Mouse (Mus musculus) embryonic facial prominence, embryonic 14.5 days (tissue): ENCODE results near the gene Gm9903. TPM values are rescaled to one million over a fixed set of nuclear protein-coding genes. Genes with fewer than 3 reads are reported as not detected.

ENCODE experiments used
- ATAC-seq: fragments of 200-750 bp; cut with Nextera tagmentation; 2 replicates; pipeline ENCODE4 v1.8.0; 2017; ENCODE audit warnings: low read depth, moderate number of reproducible peaks, moderate TSS enrichment
- DNase-seq: peaks from one replicate; pipeline ENCODE4 v3.0.0-alpha.2; 2015; ENCODE audit warnings: low spot score
- H3K27ac ChIP-seq: fragments of 300-500 bp; sonication (generic); replicated peaks from 2 replicates; pipeline ENCODE4 v1.5.1; 2014; ENCODE audit warnings: low read depth, mild to moderate bottlenecking, low read length, moderate library complexity
- H3K27me3 ChIP-seq: fragments of 300-500 bp; sonication (generic); replicated peaks from 2 replicates; pipeline ENCODE4 v1.6.1; 2014; ENCODE audit warnings: low read length; ENCODE audit not compliant: control insufficient read depth, insufficient read depth
- H3K36me3 ChIP-seq: fragments of 300-500 bp; sonication (generic); 2 replicates; pipeline ENCODE4 v1.6.1; 2014; ENCODE audit warnings: low read length, mixed read lengths; ENCODE audit not compliant: control insufficient read depth, insufficient read depth
- H3K4me1 ChIP-seq: fragments of 300-500 bp; sonication (generic); 2 replicates; pipeline ENCODE4 v1.6.1; 2014; ENCODE audit warnings: antibody characterized with exemption, low read length; ENCODE audit not compliant: control insufficient read depth, insufficient read depth
- H3K4me2 ChIP-seq: fragments of 300-500 bp; sonication (generic); 2 replicates; pipeline ENCODE4 v1.6.1; 2014; ENCODE audit warnings: low read depth, mild to moderate bottlenecking, low read length, moderate library complexity, mixed read lengths
- H3K4me3 ChIP-seq: fragments of 300-500 bp; sonication (generic); 2 replicates; pipeline ENCODE4 v1.5.1; 2014; ENCODE audit warnings: low read depth, mild to moderate bottlenecking, low read length
- H3K9ac ChIP-seq: fragments of 300-500 bp; sonication (generic); 2 replicates; pipeline ENCODE4 v1.6.1; 2014; ENCODE audit warnings: low read depth, mild to moderate bottlenecking, low read length, moderate library complexity, mixed read lengths
- H3K9me3 ChIP-seq: fragments of 300-500 bp; sonication (generic); 2 replicates; pipeline ENCODE4 v1.6.1; 2016; ENCODE audit warnings: low read length; ENCODE audit not compliant: control insufficient read depth
- WGBS: fragments of 180-500 bp; shearing (Covaris S2); extraction: QIAGEN DNeasy Blood & Tissue Kit; methylation state at CpG from one replicate; pipeline ENCODE4 v1.1.7; 2014; 5-methylcytosine and 5-hydroxymethylcytosine counted together
- polyA plus RNA-seq: library from polyadenylated mRNA; unstranded; fragments of >200 nt; fragmentation: Nextera tagmentation; extraction: Ambion mirVana; gene quantifications from 2 replicates; pipeline ENCODE4 v1.2.1, GENCODE M21; 2014

Gm9903 gene
- polyA plus RNA-seq, 1 experiment from 2014 or later: 0.60 TPM

- Histone ChIP-seq H3K9ac (no peak overlapping the region), H3K4me3 (no peak overlapping the region), H3K27me3 (no peaks in the 10 kb centered on the region), H3K4me2 (no peak overlapping the region), H3K9me3 (no peaks in the 10 kb centered on the region), H3K4me1 (no peaks in the 10 kb centered on the region), H3K27ac (no peak overlapping the region), H3K36me3 (peaks cover 82% of the 10 kb centered on the region)
- ATAC-seq (no peak), DNase-seq (peak; percentile 55)
Observed at GRCm38 (mm10) chr5:33668223-33668622, 38.5 kb downstream of the Gm9903 start.

GRCm38 (mm10) chr5:33671659-33672058 lies 41.9 kb downstream of the Gm9903 start:
- Histone ChIP-seq H3K4me3 (no peak overlapping the region), H3K27ac (no peak overlapping the region), H3K4me1 (no peaks in the 10 kb centered on the region), H3K9me3 (no peaks in the 10 kb centered on the region), H3K9ac (no peak overlapping the region), H3K27me3 (no peaks in the 10 kb centered on the region), H3K4me2 (no peak overlapping the region), H3K36me3 (peaks cover 60% of the 10 kb centered on the region)
- 86% methylated on average over 5 of the region's 5 CpGs for WGBS
- DNase-seq (no peak), ATAC-seq (no peak)

GRCm38 (mm10) chr5:33674439-33674838 lies 44.7 kb downstream of the Gm9903 start:
- ATAC-seq (peak; percentile 56; the same call in 1 of the 2 replicates), DNase-seq (no peak)
- Histone ChIP-seq H3K4me3 (no peak overlapping the region), H3K9me3 (no peaks in the 10 kb centered on the region), H3K4me1 (no peaks in the 10 kb centered on the region), H3K9ac (no peak overlapping the region), H3K4me2 (no peak overlapping the region), H3K36me3 (peaks cover 33% of the 10 kb centered on the region), H3K27me3 (no peaks in the 10 kb centered on the region), H3K27ac (0 out of 2 replicates have a peak overlapping the region, but pooled peaks have one; percentile 16)
- WGBS: 56% methylated on average over 3 of the region's 3 CpGs

GRCm38 (mm10) chr5:33675964-33676363 lies 46.2 kb downstream of the Gm9903 start:
- no peak overlapping the region for H3K4me3 ChIP-seq
- H3K9ac ChIP-seq: no peak overlapping the region
- H3K9me3 ChIP-seq: no peaks in the 10 kb centered on the region
- H3K27ac ChIP-seq: no peak overlapping the region
- H3K4me1 ChIP-seq: no peaks in the 10 kb centered on the region
- peaks cover 17% of the 10 kb centered on the region; the same call in 1 of the 2 replicates for H3K36me3 ChIP-seq
- no peak overlapping the region for H3K4me2 ChIP-seq
- 0 out of 2 replicates have a peak, but pooled peaks have one; percentile 32 for ATAC-seq
- H3K27me3 ChIP-seq: no peaks in the 10 kb centered on the region
- DNase-seq: peak; percentile 59
- WGBS: 10% methylated on average over 1 of the region's 1 CpGs

GRCm38 (mm10) chr5:33678244-33678643 lies 48.5 kb downstream of the Gm9903 start:
- H3K4me3 ChIP-seq: no peak overlapping the region
- H3K4me1 ChIP-seq: 0 out of 2 replicates have a peak, but pooled peaks cover 2% of the 10 kb centered on the region
- no peaks in the 10 kb centered on the region for H3K27me3 ChIP-seq
- WGBS: 77% methylated on average over 5 of the region's 5 CpGs
- no peak overlapping the region for H3K27ac ChIP-seq
- ATAC-seq: no peak
- no peak for DNase-seq
- peaks cover 3% of the 10 kb centered on the region; the same call in 1 of the 2 replicates for H3K36me3 ChIP-seq
- no peaks in the 10 kb centered on the region for H3K9me3 ChIP-seq
- no peak overlapping the region for H3K9ac ChIP-seq
- H3K4me2 ChIP-seq: no peak overlapping the region

GRCm38 (mm10) chr5:33681044-33681443 lies 51.3 kb downstream of the Gm9903 start:
- H3K9ac ChIP-seq: no peak overlapping the region
- H3K4me2 ChIP-seq: no peak overlapping the region
- 0 out of 2 replicates have a peak, but pooled peaks cover 2% of the 10 kb centered on the region for H3K4me1 ChIP-seq
- H3K9me3 ChIP-seq: no peaks in the 10 kb centered on the region
- H3K4me3 ChIP-seq: no peak overlapping the region
- no peak for DNase-seq
- 53% methylated on average over 3 of the region's 3 CpGs for WGBS
- no peak for ATAC-seq
- H3K36me3 ChIP-seq: no peaks in the 10 kb centered on the region
- no peak overlapping the region; the same call in 1 of the 2 replicates for H3K27ac ChIP-seq
- no peaks in the 10 kb centered on the region for H3K27me3 ChIP-seq

Other genes starting within 250 kb of the Gm9903 start
- not detected in 2 replicates for gene Nkx1-1, start 195.9 kb upstream of the Gm9903 start, polyA plus RNA-seq
- 56.9 and 62.1 TPM in 2 replicates for gene Fam53a, start 290 bp upstream of the Gm9903 start, polyA plus RNA-seq
- gene Slbp, start 22.6 kb downstream of the Gm9903 start, polyA plus RNA-seq: 188 and 196 TPM in 2 replicates
- gene Tacc3, start 28.2 kb downstream of the Gm9903 start, polyA plus RNA-seq: 127 and 153 TPM in 2 replicates
- 47.6 and 47.7 TPM in 2 replicates for gene Tmem129, start 28.5 kb downstream of the Gm9903 start, polyA plus RNA-seq
- 23.1 and 26.0 TPM in 2 replicates for gene Fgfr3, start 91.7 kb downstream of the Gm9903 start, polyA plus RNA-seq
- 39.3 and 39.5 TPM in 2 replicates for gene Letm1, start 152.9 kb downstream of the Gm9903 start, polyA plus RNA-seq
- gene Nsd2, start 190.8 kb downstream of the Gm9903 start, polyA plus RNA-seq: 40.4 and 45.7 TPM in 2 replicates